17 mouse cellular contexts compared by ENCODE assay signal in the genomic region with DNA sequence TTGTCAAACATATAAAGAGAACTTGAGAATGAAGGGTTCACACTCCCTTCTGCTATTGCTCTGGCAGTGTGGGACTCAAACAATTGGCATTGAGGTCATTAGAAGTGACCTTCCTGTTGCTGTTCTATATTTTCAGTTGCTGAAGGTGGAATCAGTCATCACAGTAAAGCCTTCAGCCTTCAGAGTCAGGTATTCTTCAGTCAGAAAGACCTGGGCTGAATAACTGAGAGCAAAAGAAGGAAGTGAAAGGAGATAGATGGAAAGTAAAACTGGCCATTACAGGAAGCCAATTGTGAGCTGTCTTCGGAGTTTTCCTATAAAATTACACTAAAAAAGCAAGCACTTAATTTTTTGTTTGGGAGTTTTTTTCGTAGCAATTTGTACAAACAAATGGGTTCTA.
"Had no signal": no experiment of that assay in that cellular context is flagged by ENCODE, and none has a peak within 500 bp of the region (broad histone marks: within the 10 kb centered on the region; RNA-seq: fewer than 3 reads in every experiment).

No protein-coding gene starts in this region.

- ATAC-seq: inflammation-experienced regulatory T-cells, adult 6 months; intestine, embryonic 16.5 days; liver, embryonic 12.5 days had no signal

- H3K36me3 ChIP-seq: limb, embryonic 10.5 days; limb, embryonic 13.5 days; liver, embryonic 12.5 days; liver, embryonic 15.5 days; stomach, embryonic 15.5 days had no signal

- H3K4me2 ChIP-seq: limb, embryonic 13.5 days; liver, embryonic 12.5 days; liver, embryonic 15.5 days; midbrain, embryonic 11.5 days; stomach, embryonic 15.5 days had no signal

- H3K9me3 ChIP-seq: limb, embryonic 10.5 days; limb, embryonic 13.5 days; liver, embryonic 12.5 days; liver, embryonic 15.5 days; stomach, embryonic 15.5 days had no signal

- H3K27ac ChIP-seq: limb, embryonic 10.5 days; limb, embryonic 13.5 days; liver, embryonic 12.5 days; liver, embryonic 15.5 days; stomach, embryonic 15.5 days had no signal

- DNase-seq: kidney, adult 18-20 months; kidney, adult 9 months; kidney, postnatal 14 days; kidney, postnatal 4 days; liver; lung, adult 2 months; lung, postnatal 4 days; midbrain, embryonic 14.5 days; thymus, postnatal 25 days had no signal

- H3K27me3 ChIP-seq: limb, embryonic 13.5 days; liver, embryonic 12.5 days; liver, embryonic 15.5 days; stomach, embryonic 15.5 days had no signal

- H3K4me3 ChIP-seq: limb, embryonic 10.5 days; limb, embryonic 13.5 days; liver, embryonic 12.5 days; liver, embryonic 15.5 days; stomach, embryonic 15.5 days had no signal

- H3K9ac ChIP-seq: limb, embryonic 13.5 days; liver, embryonic 12.5 days; liver, embryonic 15.5 days; stomach, embryonic 15.5 days had no signal

- H3K4me1 ChIP-seq: liver, embryonic 12.5 days; liver, embryonic 15.5 days; stomach, embryonic 15.5 days had no signal
